Mouse (Mus musculus) CD4-positive, CD25-positive, alpha-beta regulatory T cell, adult 2 months (primary cell): ENCODE measurements at regions not wholly inside any gene's neighbourhood (a gene's known extent, or its start where the extent isn't known, plus 50 kb on each side); places are given as distances from the start of the nearest gene placed in this dataset.

Source experiments
- DNase-seq: peaks from one replicate; pipeline ENCODE4 v3.0.0-alpha.2; 2012; ENCODE audit warnings: low read depth, low spot score

DNA sequence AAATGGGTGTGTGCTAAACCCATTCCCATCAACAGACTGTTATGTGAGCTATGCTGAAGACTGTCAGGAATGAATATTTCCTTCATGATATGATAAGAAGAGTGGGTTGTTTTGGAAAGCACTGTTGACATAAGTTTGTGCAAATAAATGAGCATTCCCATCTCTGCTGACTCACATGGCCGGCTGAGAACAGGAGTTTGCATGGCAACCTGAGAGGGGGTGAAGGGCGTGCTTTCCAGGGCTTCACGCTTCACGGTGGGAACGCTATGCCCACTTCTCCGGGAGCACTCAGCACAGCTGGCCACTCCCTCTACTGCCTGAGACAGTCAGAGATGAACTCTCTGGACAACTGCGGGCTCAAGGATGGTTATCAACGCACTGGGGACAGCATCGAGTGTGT is 348.9 kb upstream of the Slc24a5 start:
- DNase-seq: no peak

DNA sequence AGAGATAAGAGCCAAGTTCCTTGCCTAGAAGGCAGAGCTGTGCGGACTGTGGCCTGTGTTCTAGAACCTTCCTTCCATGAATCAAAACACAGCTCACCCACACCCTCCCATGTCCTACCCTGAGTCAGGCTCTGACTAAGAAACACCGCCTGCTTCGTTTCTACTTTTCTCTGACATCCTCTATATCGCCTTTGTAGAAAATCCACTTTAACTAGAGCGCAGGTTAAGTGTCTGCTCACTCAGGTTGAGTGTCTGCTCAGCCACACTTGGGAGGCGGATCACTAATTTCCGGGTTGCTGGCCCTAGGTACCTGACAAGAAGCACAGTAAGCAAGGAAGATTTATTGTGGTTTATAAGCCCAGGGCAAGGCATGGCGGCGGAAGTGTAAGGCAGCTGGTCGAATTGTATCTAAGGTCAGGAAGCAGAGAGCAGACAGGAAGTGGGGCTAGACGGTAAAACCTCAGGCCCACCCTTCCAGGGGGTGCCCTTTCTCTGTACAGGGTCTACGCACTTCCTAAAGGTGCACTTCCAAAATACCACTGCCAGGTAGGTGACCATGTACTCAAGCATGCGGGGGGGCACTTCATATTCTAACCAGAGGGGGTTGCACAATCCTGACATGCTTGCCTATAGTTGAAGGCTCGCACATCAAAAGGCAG is 348.0 kb upstream of the Slc24a5 start:
- peak; percentile 52 for DNase-seq

DNA sequence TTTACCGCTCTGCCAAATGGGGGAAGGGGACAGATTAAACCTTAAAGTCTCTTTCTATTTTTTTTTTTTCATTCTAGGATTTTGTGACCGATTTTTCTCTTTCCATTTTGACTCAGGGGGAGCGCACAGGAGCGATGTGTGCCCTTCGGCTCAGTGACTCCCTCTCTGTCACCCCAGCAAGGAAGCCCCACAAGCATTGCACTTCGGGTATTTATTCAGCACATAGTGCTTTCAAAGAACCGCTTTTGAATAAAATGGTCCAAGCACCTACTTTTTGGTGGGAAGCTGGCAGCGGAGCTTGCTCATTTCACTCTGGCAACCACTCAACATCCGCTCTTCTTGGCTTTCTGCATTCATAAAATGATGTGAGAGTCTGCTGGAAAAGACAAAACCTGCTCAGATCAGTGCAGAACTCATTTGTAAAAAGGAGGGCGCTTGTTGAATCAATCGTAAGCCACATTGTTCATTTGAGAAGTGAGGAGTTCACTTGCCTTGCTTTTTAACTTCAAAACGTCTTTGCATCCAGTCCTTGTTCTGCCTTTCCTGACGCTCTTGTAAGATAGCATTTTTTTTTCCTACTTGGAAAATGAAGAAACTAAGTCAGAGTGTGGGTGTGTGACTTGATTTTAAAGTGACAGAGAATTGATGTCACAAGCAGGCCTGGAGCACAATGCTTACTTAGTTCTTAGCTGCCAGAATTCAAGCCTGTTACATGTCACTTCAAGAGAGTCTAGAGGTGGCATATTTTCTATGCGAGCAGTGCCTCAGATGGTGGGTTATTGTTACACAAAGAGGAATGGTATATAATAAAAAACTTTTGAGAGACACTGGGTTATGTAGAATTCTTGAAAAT is 347.1 kb upstream of the Slc24a5 start:
- DNase-seq: no peak

DNA sequence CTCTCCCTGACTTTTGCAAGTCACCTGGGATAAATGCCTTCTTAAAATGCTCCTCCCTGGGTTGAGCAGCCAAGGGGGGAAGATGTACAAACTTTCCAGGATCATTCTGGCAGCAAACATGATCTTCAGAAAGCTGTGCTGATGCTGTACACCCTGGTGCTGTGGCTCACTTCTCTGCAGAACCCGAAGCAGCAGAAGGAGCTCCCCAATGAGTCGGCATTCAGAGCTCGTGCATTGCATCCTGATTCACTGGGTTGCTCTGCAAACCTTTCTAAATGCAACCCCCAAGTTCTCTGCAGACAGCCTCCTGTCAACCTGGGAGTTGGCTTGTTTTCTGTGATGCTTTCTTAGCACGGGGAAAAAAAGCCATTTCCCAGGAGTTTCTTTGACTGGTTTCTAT is 343.8 kb upstream of the Slc24a5 start:
- no peak for DNase-seq

DNA sequence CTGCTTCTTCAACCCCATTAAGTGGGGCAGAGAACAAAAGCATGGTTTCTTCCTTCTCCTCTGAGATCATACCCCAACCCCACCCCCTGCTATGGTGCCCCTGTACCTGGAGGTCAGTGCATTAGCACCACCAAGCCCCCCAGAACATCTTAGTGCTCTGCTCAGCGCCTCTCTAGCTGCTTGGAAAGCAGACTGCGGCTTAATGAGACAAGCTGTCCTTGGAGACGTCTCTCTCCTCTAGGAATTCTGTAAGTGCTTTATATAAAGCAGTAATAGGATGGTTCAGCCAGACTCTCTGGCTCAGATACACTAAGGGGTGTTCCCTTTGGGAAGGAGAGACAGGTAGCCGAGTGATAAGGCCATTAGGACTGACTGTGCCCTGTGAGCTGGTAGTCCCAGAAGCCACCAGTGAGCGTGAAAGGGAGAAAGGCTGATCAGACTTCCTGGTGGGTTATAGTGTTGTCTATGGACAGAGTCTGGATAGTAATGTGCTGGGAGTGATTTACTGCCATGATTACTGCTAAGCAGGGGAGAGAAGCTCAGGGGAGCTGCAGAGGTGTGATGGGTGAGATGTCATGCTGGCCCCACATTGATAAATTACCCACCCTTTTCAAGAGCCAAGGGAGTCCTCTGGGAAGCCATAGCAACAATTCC is 343.0 kb upstream of the Slc24a5 start:
- DNase-seq: no peak

DNA sequence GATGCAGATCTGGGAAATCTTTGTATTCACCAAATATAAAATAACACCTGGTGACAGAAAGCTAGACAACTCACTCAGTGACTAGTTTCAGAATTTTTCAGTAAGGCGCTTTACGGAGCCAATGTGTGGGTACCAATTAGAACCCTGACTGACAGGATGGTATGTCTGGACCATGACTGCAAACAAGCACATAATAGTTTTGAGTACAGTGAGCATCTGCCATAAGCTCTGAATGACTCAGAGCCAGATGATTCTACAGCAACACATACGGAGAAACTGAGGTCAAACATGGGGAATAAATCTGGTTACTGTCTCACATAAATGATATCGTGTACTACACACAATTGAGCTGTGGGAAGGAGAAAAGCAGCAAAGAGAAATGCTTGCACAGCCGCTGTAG is 339.9 kb upstream of the Slc24a5 start:
- DNase-seq: no peak

DNA sequence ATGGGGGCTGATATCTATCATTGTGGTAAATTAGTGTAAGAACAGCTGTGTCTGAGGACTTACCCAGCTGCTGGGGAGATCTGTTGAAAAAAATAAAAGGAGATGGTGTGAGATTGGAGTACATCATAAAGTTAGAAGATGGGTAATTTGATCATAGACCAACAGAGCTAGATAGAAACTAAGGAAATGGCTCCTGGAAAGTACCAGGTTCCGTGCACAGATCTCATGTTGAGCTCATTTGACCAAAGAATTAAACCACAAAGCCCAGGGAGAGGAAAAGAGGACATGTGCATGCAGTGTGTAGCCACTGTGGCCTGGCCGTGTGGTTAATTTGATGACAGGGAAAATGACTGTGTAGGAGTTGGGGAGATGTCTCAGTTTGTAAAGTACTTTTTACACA is 335.3 kb upstream of the Slc24a5 start:
- peak; percentile 31 for DNase-seq

DNA sequence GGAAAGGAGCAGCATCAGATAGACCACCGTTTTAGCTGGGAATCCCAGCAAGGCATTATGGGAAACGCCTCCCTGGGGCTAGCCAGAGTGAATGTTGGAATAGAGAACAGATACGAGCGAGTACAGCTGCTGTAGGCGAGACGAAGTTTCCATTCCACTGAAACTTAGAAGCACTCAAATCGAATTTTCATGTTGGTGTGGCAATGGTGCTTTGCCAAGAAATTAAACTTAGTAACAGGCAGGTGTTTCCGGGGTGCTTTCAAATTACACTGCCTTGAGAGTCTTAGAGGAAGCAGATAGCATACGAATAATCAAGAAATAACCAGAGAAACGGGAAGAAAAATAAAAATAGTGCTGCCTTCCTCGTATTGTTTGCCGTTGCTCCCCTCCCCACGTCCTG is 327.1 kb upstream of the Slc24a5 start:
- peak; percentile 9 for DNase-seq

DNA sequence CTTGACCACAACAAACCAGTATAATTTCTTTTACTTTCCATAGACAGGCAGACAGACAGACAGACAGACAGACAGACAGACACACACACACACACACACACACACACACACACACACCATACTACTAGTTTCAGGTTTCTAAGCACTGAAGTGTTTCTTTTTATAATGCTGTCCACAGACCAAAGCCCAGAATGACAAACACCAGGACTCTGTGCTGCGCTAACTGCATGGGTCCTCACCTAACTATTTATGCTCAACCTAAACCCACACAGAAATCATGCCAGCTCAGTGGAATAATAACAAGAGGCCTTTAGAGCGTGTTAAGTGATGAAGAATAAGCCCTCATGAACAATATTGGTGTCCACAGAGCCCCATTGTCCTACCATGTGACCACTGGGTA is 325.0 kb upstream of the Slc24a5 start:
- no peak for DNase-seq

DNA sequence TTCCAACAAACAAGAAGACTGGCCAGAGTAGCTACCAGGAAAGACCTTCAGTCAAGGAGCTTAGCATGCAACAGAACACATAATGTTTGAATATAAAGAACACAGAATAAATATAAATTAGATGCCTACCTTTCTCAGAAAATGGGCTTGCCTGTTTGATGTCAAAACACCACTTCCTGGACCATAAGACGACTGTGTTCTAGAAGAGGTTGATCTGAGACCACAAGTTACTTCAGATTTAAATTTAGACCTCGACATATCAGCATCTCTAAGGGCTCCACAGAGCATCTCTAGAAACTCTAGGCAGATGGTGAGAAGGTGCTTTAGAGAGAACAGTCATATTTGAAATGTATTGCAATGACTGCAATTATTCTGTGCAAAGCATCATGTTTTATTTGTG is 322.9 kb upstream of the Slc24a5 start:
- DNase-seq: peak; percentile 7

DNA sequence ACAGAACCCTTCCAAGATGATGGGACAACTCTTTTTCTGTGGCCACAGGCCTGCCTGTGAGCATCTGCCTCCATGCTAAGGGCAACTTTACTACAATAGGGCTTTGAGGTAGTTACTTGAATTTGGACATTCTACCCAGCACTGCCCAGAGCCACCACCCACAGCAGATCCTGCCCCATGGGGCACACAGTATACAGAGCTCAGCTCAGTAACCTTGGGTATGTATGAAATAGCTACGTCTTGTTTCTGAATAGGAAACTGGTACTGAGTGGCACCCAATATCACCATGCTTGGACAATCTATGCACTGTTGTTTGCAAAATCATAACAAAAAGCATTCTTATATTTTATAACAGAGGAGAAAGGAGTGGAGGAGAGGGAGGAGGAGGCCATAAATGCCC is 320.8 kb upstream of the Slc24a5 start:
- DNase-seq: no peak

DNA sequence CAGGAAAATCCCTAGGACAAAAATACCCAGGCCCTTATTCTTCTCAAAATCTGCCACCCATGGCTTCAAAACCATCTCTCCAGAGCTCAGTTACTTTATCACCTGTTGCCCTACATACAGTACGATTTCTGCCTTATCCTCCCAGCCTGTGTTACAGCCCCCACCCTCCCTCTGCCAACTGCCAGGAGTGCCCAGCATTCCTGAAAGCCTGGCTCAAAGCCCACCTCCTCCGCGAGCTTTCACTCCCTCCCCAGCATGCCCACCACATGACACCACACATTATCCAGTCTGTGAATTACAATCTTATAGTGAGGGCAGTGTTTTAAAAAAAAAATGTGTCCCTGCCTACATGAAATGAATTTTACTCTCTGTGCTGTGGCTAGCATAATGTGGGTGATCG is 320.3 kb upstream of the Slc24a5 start:
- DNase-seq: no peak

DNA sequence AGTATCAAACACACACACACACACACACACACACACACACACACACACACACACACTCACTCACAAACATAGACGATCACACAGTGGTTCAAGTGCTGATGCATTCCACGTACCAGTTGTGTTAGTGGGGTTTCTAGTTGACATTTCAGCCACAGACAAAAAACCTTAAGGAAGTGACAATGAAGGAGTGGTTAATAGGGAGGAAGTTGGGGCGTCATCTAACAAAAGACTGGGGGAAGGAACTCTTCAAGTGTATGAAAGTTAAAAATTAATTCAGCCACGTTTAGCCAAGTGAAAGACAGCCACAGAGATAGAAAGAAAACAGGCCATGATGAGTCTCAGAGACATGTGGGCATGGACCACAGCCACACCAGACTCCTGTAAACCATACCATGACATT is 316.1 kb upstream of the Slc24a5 start:
- DNase-seq: peak; percentile 7

DNA sequence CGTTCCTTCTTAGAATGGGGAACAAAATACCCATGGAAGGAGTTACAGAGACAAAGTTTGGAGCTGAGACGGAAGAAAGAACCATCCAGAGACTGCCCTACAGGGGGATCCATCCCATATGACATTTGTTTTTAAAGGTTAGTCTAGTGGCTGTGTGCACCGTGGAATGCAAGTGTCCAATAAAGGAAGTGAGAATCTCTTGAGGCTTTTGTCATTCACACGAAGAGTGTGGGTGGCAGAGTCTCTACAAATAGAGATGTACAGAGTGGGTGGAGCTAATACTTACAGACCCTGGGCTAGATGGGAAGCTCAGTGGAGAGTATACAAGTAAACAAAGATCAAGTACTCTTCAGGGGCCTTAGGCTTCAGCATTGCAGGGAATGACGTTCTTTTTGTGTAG is 314.2 kb upstream of the Slc24a5 start:
- no peak for DNase-seq

DNA sequence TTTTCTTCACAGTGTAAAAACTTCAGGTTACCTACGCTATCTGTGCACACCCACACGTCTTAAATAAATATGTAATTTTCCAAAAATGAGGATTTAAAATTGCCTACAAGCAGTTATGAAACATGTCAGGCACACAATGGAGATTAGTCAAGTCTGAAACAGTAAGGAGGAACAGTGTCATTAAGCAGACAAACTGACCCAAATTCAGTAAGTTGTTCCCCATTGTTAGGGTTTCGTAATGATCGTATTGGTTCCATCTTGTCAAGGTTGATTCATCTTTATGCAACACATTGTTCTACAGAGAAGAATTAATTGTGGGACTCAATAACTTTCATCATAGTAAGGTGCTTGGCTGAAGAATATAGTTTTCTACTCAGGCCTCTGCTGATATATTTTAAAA is 312.7 kb upstream of the Slc24a5 start:
- DNase-seq: no peak

DNA sequence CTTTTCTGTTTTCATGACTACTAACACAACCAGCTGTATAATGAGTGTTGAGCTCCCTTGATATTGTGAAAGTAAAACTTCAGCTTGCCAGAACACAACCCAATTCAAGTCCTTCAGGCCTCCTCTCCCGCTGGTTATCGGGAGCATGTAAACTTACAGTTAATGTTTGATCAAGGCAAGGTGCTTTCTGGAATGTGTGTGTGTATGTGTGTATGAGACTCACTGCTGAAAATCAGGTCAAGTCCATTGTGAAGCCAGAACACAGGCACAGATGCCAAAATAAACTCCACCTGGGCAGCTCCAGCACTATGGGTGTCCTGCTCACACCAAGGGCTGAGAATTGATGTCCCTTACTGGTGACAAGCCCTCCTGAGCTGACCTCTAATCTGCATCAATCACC is 308.9 kb upstream of the Slc24a5 start:
- no peak for DNase-seq

DNA sequence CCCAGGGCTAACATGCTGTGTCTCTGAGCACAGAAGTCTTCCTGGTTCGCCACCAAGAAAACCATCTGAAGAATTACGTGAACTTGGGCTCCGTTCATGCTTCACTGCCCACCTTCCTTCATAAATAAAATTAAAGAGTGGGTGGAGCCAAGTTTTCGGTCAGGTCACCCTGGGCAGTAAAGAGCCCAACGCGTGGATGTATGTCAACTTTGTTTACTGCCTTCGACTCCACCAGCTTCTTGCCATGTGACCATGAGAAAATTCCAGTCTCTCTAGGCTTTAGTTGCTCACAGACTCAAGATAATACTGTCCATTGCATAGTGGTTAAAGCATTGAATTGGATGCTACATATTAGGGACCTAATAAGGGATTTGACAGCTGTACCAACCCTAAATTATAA is 304.3 kb upstream of the Slc24a5 start:
- DNase-seq: no peak

DNA sequence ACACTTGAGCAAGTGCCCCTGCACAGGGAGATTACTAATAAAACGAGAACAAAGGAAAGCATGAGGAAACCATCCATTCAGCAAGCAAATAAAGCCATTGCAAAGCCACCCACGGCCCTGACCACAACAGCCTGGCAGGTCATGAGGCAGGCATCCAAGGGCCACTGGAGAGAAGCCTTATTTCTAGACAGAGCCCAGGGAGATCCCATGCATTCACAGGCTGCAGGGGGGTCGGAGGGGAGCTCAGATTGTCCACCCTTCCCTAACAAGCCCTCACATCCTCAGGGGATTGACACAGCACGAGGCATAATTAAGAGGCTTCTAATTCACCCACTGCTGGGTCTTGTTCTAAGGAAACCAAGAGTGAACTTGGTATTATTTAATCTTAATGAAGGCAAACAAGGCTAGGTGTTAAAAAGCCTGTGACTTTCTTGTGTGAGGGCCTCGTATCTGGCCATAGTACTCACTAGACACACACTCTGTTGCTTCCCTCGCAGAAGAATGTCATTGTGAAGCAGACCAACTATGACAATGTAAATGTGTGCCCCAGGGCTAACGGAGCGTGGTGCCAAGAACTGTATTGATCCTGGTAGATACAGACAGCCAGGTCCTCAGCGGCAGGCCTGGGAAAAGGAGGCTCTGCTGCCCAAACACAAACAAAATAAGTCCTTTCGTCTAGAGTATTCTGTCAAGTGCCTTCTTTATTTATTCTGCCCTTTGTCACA is 303.6 kb upstream of the Slc24a5 start:
- DNase-seq: no peak

DNA sequence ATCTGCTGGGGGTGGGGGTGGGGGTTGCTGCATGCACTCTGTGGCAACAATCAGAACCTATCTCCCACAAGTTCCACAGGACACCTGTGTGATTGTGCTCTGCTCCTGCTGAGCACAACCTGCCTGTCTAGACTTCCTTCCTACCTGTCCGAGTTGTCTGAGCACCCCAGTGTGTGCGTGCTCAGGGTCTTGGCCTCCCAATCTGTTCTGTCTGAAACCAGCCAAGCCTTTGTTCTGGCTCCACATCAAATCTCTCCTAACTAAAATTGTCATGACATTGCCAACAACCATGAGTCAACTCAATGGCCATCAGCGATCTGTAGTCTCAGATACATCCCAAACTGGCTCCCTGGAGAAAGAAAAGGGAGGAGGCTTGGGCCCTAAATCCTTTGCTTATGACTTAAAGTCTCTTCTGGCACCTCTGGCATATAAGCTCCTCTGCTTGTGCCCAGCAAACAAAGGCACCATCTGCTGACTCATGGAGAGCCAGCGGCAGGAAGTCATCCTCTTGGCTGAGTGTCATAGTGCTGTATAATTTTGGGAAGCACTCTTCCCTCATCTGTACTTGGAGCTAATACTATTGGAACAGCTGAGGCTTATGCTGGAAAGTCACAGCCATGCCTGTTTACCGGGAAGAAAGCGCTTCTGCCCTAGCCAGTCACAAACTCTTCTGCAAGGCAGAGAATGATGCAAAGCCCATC is 298.5 kb upstream of the Slc24a5 start:
- no peak for DNase-seq

DNA sequence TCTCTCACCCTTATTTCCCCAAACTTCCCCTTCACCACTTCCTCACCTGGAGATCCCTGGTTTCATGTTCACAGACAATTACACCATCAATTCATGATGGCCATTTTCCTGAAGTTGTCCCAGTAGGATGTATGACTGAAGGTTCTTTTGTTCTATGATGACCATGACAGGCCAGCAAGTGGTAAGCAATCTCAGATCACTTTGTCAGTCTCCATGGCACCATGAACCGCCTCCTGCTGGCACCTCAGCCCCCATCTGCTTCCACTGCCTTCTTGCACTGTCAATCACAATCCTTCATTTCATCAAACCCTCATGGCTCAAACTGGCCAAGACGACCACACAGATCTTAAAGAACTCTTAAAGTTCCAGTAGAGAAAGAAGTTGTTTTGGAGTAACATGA is 297.9 kb upstream of the Slc24a5 start:
- DNase-seq: no peak

DNA sequence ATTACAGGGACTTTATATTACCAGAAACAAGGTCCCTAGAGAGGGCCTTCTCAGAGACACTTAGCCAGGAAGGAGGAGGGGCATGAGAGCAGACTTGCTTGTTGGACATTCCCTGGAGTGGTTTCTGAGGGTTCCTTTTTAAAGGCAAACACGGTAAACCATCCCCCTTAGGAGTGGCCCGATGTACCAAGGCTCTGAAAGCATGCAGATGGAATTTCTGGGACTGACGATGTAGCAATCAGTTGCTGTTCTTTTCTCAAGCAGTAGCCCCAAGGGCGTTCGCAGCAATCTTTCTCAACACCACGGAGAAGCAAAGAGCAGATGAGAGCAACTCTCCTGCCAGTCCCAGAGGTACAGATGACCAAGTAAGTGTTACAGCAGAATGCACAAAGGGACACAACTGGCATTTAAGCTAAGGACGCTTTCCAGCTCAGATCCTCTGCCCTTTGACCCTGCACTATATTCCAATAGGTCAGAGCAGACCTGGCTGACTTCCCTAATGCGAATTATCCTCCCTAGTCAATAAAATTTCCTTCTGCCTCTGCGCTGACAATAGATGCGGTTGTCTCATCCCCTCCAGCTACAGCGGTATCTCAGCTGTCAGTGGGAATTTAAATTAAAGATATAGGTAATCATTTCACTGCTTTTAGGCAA is 295.7 kb upstream of the Slc24a5 start:
- no peak for DNase-seq
